Mouse (Mus musculus): ENCODE data around the gene Fkbp11. TPM values are rescaled to one million over a fixed set of nuclear protein-coding genes. Genes with fewer than 3 reads are reported as not detected.

The Fkbp11 gene
- polyA plus RNA-seq, 1 experiment from 2014 or later = 16.4 TPM

GRCm38 (mm10) chr15:98733370-98733769 lies 5.4 kb upstream of the Fkbp11 start:
- Histone ChIP-seq H3K4me3 (no peak overlapping the region), H3K36me3 (peaks cover 36% of the 10 kb centered on the region), H3K9me3 (replicated peaks) (no peaks in the 10 kb centered on the region), H3K27me3 (ENCODE audit: low read depth, poor library complexity, severe bottlenecking) (peaks cover 14% of the 10 kb centered on the region), H3K4me1 (peaks cover 10% of the 10 kb centered on the region), H3K27ac (replicated peaks) (no peak overlapping the region)
- DNase-seq (ENCODE audit: low spot score) = no peak
- 87% methylated on average over 6 of the region's 6 CpGs for WGBS

GRCm38 (mm10) chr15:98732006-98732531 lies 4.1 kb upstream of the Fkbp11 start:
- Histone ChIP-seq H3K4me1 (peaks cover 23% of the 10 kb centered on the region), H3K27me3 (ENCODE audit: low read depth, poor library complexity, severe bottlenecking) (peaks cover 19% of the 10 kb centered on the region), H3K36me3 (peaks cover 23% of the 10 kb centered on the region), H3K27ac (replicated peaks) (no peak overlapping the region), H3K9me3 (replicated peaks) (no peaks in the 10 kb centered on the region), H3K4me3 (no peak overlapping the region)
- 74% methylated on average over 8 of the region's 8 CpGs for WGBS
- DNase-seq (ENCODE audit: low spot score) = no peak

- Histone ChIP-seq H3K27me3 (ENCODE audit: low read depth, poor library complexity, severe bottlenecking) (peaks cover 31% of the 10 kb centered on the region), H3K4me3 (no peak overlapping the region), H3K27ac (replicated peaks) (no peak overlapping the region), H3K4me1 (peaks cover 30% of the 10 kb centered on the region), H3K36me3 (peaks cover 10% of the 10 kb centered on the region), H3K9me3 (replicated peaks) (no peaks in the 10 kb centered on the region)
- DNase-seq (ENCODE audit: low spot score) = no peak
- 86% methylated on average over 6 of the region's 6 CpGs for WGBS
Measured at GRCm38 (mm10) chr15:98730790-98731189, 2.8 kb upstream of the Fkbp11 start.

- Histone ChIP-seq H3K36me3 (peaks cover 2% of the 10 kb centered on the region), H3K4me3 (no peak overlapping the region), H3K27ac (replicated peaks) (no peak overlapping the region), H3K27me3 (ENCODE audit: low read depth, poor library complexity, severe bottlenecking) (peaks cover 38% of the 10 kb centered on the region), H3K4me1 (peaks cover 31% of the 10 kb centered on the region), H3K9me3 (replicated peaks) (no peaks in the 10 kb centered on the region)
- DNase-seq (ENCODE audit: low spot score) = no peak
- WGBS = 78% methylated on average over 7 of the region's 7 CpGs
Measured at GRCm38 (mm10) chr15:98729791-98730545, 2.0 kb upstream of the Fkbp11 start.

GRCm38 (mm10) chr15:98728366-98728765 lies 368 bp upstream of the Fkbp11 start:
- no peak for DNase-seq (ENCODE audit: low spot score)
- H3K27me3 ChIP-seq (ENCODE audit: low read depth, poor library complexity, severe bottlenecking) = peaks cover 54% of the 10 kb centered on the region
- H3K27ac ChIP-seq (replicated peaks) = no peak overlapping the region
- H3K4me1 ChIP-seq = peaks cover 42% of the 10 kb centered on the region
- H3K36me3 ChIP-seq = no peaks in the 10 kb centered on the region
- peak overlapping the region; percentile 65 for H3K4me3 ChIP-seq
- 50% methylated on average over 9 of the region's 9 CpGs for WGBS
- H3K9me3 ChIP-seq (replicated peaks) = no peaks in the 10 kb centered on the region

GRCm38 (mm10) chr15:98726746-98727145 lies 1.3 kb downstream of the Fkbp11 start:
- H3K27me3 ChIP-seq (ENCODE audit: low read depth, poor library complexity, severe bottlenecking) = peaks cover 70% of the 10 kb centered on the region
- no peak overlapping the region for H3K27ac ChIP-seq (replicated peaks)
- H3K4me1 ChIP-seq = peaks cover 50% of the 10 kb centered on the region
- peak overlapping the region; percentile 65 for H3K4me3 ChIP-seq
- DNase-seq (ENCODE audit: low spot score) = no peak
- 47% methylated on average over 7 of the region's 7 CpGs for WGBS
- H3K9me3 ChIP-seq (replicated peaks) = no peaks in the 10 kb centered on the region
- H3K36me3 ChIP-seq = no peaks in the 10 kb centered on the region

- Histone ChIP-seq H3K27me3 (ENCODE audit: low read depth, poor library complexity, severe bottlenecking) (peaks cover 76% of the 10 kb centered on the region), H3K36me3 (no peaks in the 10 kb centered on the region), H3K9me3 (replicated peaks) (no peaks in the 10 kb centered on the region), H3K4me1 (peaks cover 54% of the 10 kb centered on the region), H3K4me3 (no peak overlapping the region), H3K27ac (replicated peaks) (no peak overlapping the region)
- WGBS = 83% methylated on average over 4 of the region's 4 CpGs
- DNase-seq (ENCODE audit: low spot score) = no peak
Measured at GRCm38 (mm10) chr15:98726079-98726478, 1.9 kb downstream of the Fkbp11 start.

- WGBS = 28% methylated on average over 19 of the region's 19 CpGs
- no peaks in the 10 kb centered on the region for H3K9me3 ChIP-seq (replicated peaks)
- H3K27ac ChIP-seq (replicated peaks) = no peak overlapping the region
- H3K4me3 ChIP-seq = peak overlapping the region; percentile 23
- H3K36me3 ChIP-seq = no peaks in the 10 kb centered on the region
- peaks cover 59% of the 10 kb centered on the region for H3K4me1 ChIP-seq
- DNase-seq (ENCODE audit: low spot score) = no peak
- peaks cover 73% of the 10 kb centered on the region for H3K27me3 ChIP-seq (ENCODE audit: low read depth, poor library complexity, severe bottlenecking)
Measured at GRCm38 (mm10) chr15:98724441-98724840, 3.6 kb downstream of the Fkbp11 start.

GRCm38 (mm10) chr15:98722854-98723253 lies 5.1 kb downstream of the Fkbp11 start:
- H3K27me3 ChIP-seq (ENCODE audit: low read depth, poor library complexity, severe bottlenecking) = peaks cover 58% of the 10 kb centered on the region
- no peak for DNase-seq (ENCODE audit: low spot score)
- H3K9me3 ChIP-seq (replicated peaks) = no peaks in the 10 kb centered on the region
- no peak overlapping the region for H3K4me3 ChIP-seq
- no peaks in the 10 kb centered on the region for H3K36me3 ChIP-seq
- H3K27ac ChIP-seq (replicated peaks) = no peak overlapping the region
- peaks cover 51% of the 10 kb centered on the region for H3K4me1 ChIP-seq
- WGBS = 67% methylated on average over 14 of the region's 14 CpGs

GRCm38 (mm10) chr15:98722191-98722590 lies 5.8 kb downstream of the Fkbp11 start:
- no peak overlapping the region for H3K4me3 ChIP-seq
- WGBS = 86% methylated on average over 8 of the region's 8 CpGs
- peaks cover 58% of the 10 kb centered on the region for H3K27me3 ChIP-seq (ENCODE audit: low read depth, poor library complexity, severe bottlenecking)
- DNase-seq (ENCODE audit: low spot score) = no peak
- no peak overlapping the region for H3K27ac ChIP-seq (replicated peaks)
- H3K9me3 ChIP-seq (replicated peaks) = no peaks in the 10 kb centered on the region
- peaks cover 44% of the 10 kb centered on the region for H3K4me1 ChIP-seq
- H3K36me3 ChIP-seq = no peaks in the 10 kb centered on the region

GRCm38 (mm10) chr15:98717301-98717700 lies 10.7 kb downstream of the Fkbp11 start:
- WGBS = 73% methylated on average over 16 of the region's 16 CpGs
- no peaks in the 10 kb centered on the region for H3K9me3 ChIP-seq (replicated peaks)
- DNase-seq (ENCODE audit: low spot score) = no peak
- H3K4me1 ChIP-seq = peaks cover 10% of the 10 kb centered on the region
- H3K4me3 ChIP-seq = no peak overlapping the region
- H3K27me3 ChIP-seq (ENCODE audit: low read depth, poor library complexity, severe bottlenecking) = peaks cover 12% of the 10 kb centered on the region
- H3K36me3 ChIP-seq = no peaks in the 10 kb centered on the region
- H3K27ac ChIP-seq (replicated peaks) = no peak overlapping the region

- 72% methylated on average over 5 of the region's 5 CpGs for WGBS
- Histone ChIP-seq H3K36me3 (no peaks in the 10 kb centered on the region), H3K27ac (replicated peaks) (no peak overlapping the region), H3K9me3 (replicated peaks) (no peaks in the 10 kb centered on the region), H3K4me1 (no peaks in the 10 kb centered on the region), H3K4me3 (no peak overlapping the region), H3K27me3 (ENCODE audit: low read depth, poor library complexity, severe bottlenecking) (peaks cover 7% of the 10 kb centered on the region; the same call in 1 of the 2 replicates)
- no peak for DNase-seq (ENCODE audit: low spot score)
Measured at GRCm38 (mm10) chr15:98714230-98714652, 13.8 kb downstream of the Fkbp11 start.

GRCm38 (mm10) chr15:98710442-98710841 lies 17.6 kb downstream of the Fkbp11 start:
- 18% methylated on average over 9 of the region's 9 CpGs for WGBS

More at GRCm38 (mm10) chr15:98710442-98710841, 17.6 kb downstream of the Fkbp11 start:
- Histone ChIP-seq H3K27ac (replicated peaks) (no peak overlapping the region), H3K9me3 (replicated peaks) (no peaks in the 10 kb centered on the region), H3K4me1 (peaks cover 5% of the 10 kb centered on the region), H3K36me3 (no peaks in the 10 kb centered on the region), H3K27me3 (ENCODE audit: low read depth, poor library complexity, severe bottlenecking) (peaks cover 22% of the 10 kb centered on the region; the same call in 1 of the 2 replicates), H3K4me3 (no peak overlapping the region)
- peak; percentile 79 for DNase-seq (ENCODE audit: low spot score)

All from midbrain, embryonic 10.5 days (tissue).